Mouse (Mus musculus) c-Kit-negative CD71-positive TER-119-positive erythroid progenitor cells, embryonic 14.5 days (primary cell): Measurements from ENCODE around the gene Ptprt.
"Not testable (repeated sequence)": the region's sequence is repeated elsewhere in the genome, so short reads cannot be mapped to it uniquely, and the experiment has no call there.

ENCODE experiments used
- DNase-seq: peaks from one replicate; pipeline ENCODE4 v3.0.0-alpha.2; 2013; ENCODE audit warnings: low read depth, low spot score

Ptprt gene

GRCm38 (mm10) chr2:161549577-161549976, 1111.4 kb downstream of the Ptprt start:
- no peak for DNase-seq

- DNase-seq, result no peak
These were observed 1113.6 kb downstream of the Ptprt start for GRCm38 (mm10) chr2:161547318-161547717.

- no peak for DNase-seq
These were observed 1115.5 kb downstream of the Ptprt start for GRCm38 (mm10) chr2:161545406-161545805.

GRCm38 (mm10) chr2:161534151-161534550, 1126.8 kb downstream of the Ptprt start:
- DNase-seq, result no peak

- DNase-seq, result no peak
These were observed 1133.8 kb downstream of the Ptprt start for GRCm38 (mm10) chr2:161527192-161527591.

GRCm38 (mm10) chr2:161519671-161520070, 1141.3 kb downstream of the Ptprt start:
- no peak for DNase-seq

- DNase-seq, result no peak
These were observed 1144.0 kb downstream of the Ptprt start for GRCm38 (mm10) chr2:161516921-161517320.

GRCm38 (mm10) chr2:161513256-161513655, 1147.7 kb downstream of the Ptprt start:
- DNase-seq, result no peak

- DNase-seq, result not testable (repeated sequence)
These were observed 1148.9 kb downstream of the Ptprt start for GRCm38 (mm10) chr2:161511880-161512570.

- DNase-seq, result no peak
These were observed 1149.7 kb downstream of the Ptprt start for GRCm38 (mm10) chr2:161511101-161511759.

GRCm38 (mm10) chr2:161499097-161499899, 1161.6 kb downstream of the Ptprt start:
- no peak for DNase-seq

- DNase-seq, result no peak
These were observed 1162.4 kb downstream of the Ptprt start for GRCm38 (mm10) chr2:161498449-161499096.

- no peak for DNase-seq
These were observed 1179.2 kb downstream of the Ptprt start for GRCm38 (mm10) chr2:161481741-161482140.

GRCm38 (mm10) chr2:161480445-161480844, 1180.5 kb downstream of the Ptprt start:
- no peak for DNase-seq
